Mouse (Mus musculus) lung, postnatal 0 days (tissue): ENCODE measurements around the gene Ptpn21. TPM values are rescaled to one million over a fixed set of nuclear protein-coding genes. Genes with fewer than 3 reads are reported as not detected.

ENCODE experiments used
- ATAC-seq: fragments of 200-750 bp; cut with Nextera tagmentation; 2 replicates; pipeline ENCODE4 v1.8.0; 2017; ENCODE audit warnings: moderate library complexity
- DNase-seq: peaks from one replicate; pipeline ENCODE4 v3.0.0-alpha.2; 2016; ENCODE audit warnings: low spot score
- H3K27ac ChIP-seq: fragments of 300-500 bp; sonication (generic); 2 replicates; pipeline ENCODE4 v1.5.1; 2014; ENCODE audit warnings: antibody characterized with exemption, mild to moderate bottlenecking, low read length, mixed read lengths
- H3K27me3 ChIP-seq: fragments of 300-500 bp; sonication (generic); replicated peaks from 2 replicates; pipeline ENCODE4 v1.6.1; 2014; ENCODE audit warnings: low read length, mixed read lengths; ENCODE audit not compliant: insufficient read depth
- H3K36me3 ChIP-seq: fragments of 300-500 bp; sonication (generic); 2 replicates; pipeline ENCODE4 v1.6.1; 2014; ENCODE audit warnings: low read length, mixed read lengths; ENCODE audit not compliant: insufficient read depth
- H3K4me1 ChIP-seq: fragments of 300-500 bp; sonication (generic); 2 replicates; pipeline ENCODE4 v1.6.1; 2014; ENCODE audit warnings: antibody characterized with exemption, low read depth, low read length, mixed read lengths; ENCODE audit not compliant: insufficient read depth
- H3K4me2 ChIP-seq: fragments of 300-500 bp; sonication (generic); replicated peaks from 2 replicates; pipeline ENCODE4 v1.6.1; 2014; ENCODE audit warnings: low read depth, mild to moderate bottlenecking, low read length, moderate library complexity, mixed read lengths
- H3K4me3 ChIP-seq: fragments of 300-500 bp; sonication (generic); 2 replicates; pipeline ENCODE4 v1.5.1; 2014; ENCODE audit warnings: low read depth, low read length
- H3K9ac ChIP-seq: fragments of 300-500 bp; sonication (generic); replicated peaks from 2 replicates; pipeline ENCODE4 v1.6.1; 2014; ENCODE audit warnings: low read depth, mild to moderate bottlenecking
- H3K9me3 ChIP-seq: fragments of 300-500 bp; sonication (generic); 2 replicates; pipeline ENCODE4 v1.6.1; 2016; ENCODE audit warnings: low read length, mixed read lengths
- CTCF ChIP-seq: IDR thresholded peaks from 2 replicates; pipeline ENCODE4 v1.5.1; 2016; ENCODE audit warnings: antibody characterized with exemption, mild to moderate bottlenecking
- EP300 ChIP-seq: IDR thresholded peaks from 2 replicates; pipeline ENCODE4 v1.6.1; 2016; ENCODE audit warnings: antibody characterized with exemption, mild to moderate bottlenecking, control low read depth
- WGBS: fragments of 180-500 bp; shearing (Covaris S2); extraction: QIAGEN DNeasy Blood & Tissue Kit; methylation state at CpG from one replicate; pipeline ENCODE4 v1.1.7; 2014; 5-methylcytosine and 5-hydroxymethylcytosine counted together
- polyA plus RNA-seq: library from polyadenylated mRNA; unstranded; fragments of >200 nt; fragmentation: Nextera tagmentation; extraction: Ambion mirVana; gene quantifications from 2 replicates; pipeline ENCODE4 v1.2.1, GENCODE M21; 2015

Gene Ptpn21
- polyA plus RNA-seq, 1 experiment from 2014 or later = 10.0 TPM

DNA sequence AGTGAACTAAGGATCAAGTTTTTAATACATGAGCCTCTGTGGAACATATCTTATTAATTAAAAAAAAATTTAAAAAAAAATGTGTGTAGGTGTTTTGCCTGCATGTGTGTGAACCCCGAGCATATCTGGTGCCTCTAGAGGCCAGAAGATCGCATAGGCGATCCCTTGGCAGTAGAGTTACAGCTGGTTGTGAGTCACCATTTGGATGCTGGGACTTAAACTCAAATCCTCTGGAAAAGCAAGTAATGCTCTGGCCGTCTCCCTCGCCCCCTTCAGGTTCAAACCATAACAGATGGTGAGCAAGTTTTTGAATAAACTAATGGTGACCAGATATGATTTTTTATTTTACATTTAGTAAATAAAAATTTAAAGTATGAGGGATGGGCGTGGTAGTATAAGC lies 20.4 kb upstream of the Ptpn21 start:
- Histone ChIP-seq H3K4me2 (no peak overlapping the region), H3K9me3 (no peaks in the 10 kb centered on the region), H3K27me3 (no peaks in the 10 kb centered on the region), H3K4me3 (no peak overlapping the region), H3K9ac (no peak overlapping the region), H3K27ac (no peak overlapping the region), H3K36me3 (peaks cover 18% of the 10 kb centered on the region), H3K4me1 (no peaks in the 10 kb centered on the region)
- TF ChIP-seq EP300 = no peak
- TF ChIP-seq CTCF = peak; percentile 45
- ATAC-seq (no peak), DNase-seq (peak; percentile 20)
- WGBS = 85% methylated on average over 6 of the region's 6 CpGs

DNA sequence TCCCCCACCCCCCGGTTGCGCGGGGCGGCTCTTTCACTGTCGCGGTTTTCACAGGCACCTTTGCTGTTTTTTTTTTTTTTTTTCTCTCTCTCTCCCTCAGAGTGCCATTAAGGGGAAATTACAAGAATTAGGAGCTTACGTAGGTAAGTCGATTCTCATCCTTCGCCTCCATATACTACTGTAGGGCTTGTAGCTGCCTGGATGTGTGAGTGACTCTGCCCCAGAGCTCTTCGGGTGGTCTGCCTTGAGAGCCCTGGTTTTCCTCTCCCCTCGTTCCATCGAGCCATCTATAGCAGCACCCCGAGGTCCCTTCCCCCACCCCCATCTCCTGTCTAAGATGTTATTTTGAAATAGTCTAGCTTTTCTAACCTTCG lies 10.2 kb upstream of the Ptpn21 start:
- peak overlapping the region; percentile 96 for H3K4me3 ChIP-seq
- peak overlapping the region; percentile 72 for H3K4me2 ChIP-seq
- no peak for ATAC-seq
- TF ChIP-seq EP300 (no peak), CTCF (no peak)
- WGBS = 1% methylated on average over 12 of the region's 14 CpGs
- no peaks in the 10 kb centered on the region for H3K36me3 ChIP-seq
- no peaks in the 10 kb centered on the region for H3K4me1 ChIP-seq
- peak overlapping the region; percentile 88 for H3K27ac ChIP-seq
- H3K27me3 ChIP-seq = no peaks in the 10 kb centered on the region
- peak; percentile 23 for DNase-seq
- peak overlapping the region; percentile 76 for H3K9ac ChIP-seq
- no peaks in the 10 kb centered on the region for H3K9me3 ChIP-seq

DNA sequence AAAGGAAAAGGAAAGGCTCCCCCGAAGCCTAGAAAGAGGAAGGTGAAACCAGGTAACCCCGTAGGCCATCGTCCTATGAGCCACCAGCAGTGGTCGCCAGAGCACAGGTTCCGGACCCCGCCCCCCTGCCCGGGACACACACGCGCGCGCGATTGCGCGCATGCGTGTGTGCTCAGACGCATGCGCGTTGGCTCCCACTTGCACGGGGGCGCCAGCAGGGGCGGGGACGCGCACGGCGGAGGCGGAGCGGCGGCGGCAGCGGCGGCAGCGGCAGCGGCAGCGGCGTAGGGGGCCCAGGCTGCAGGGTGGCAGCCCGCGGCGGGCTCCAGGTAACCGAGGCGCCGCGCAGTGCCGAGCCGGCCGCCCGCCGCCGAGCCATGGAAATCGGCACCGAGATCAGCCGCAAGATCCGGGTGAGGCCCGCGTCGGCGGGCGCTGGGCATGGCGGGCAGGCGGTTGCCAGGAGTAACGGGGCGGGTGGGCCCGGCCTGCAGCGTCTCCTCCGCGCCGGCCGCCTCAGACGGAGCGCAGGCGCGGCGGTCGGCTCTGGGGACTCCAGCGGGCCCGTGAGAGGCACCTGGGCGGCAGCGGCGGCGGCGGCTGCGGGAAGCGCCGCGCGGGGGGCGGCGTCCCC lies 9.7 kb upstream of the Ptpn21 start, which contains the start of gene Zc3h14:
Gene Zc3h14 (plus strand): TSS at position 219 of the 634 bp plus-strand sequence.
- whole genome bisulfite sequencing = 4% methylated on average over 42 of the region's 87 CpGs
- Histone ChIP-seq H3K36me3 (no peaks in the 10 kb centered on the region), H3K9ac (peak within 1 kb of the TSS; percentile 76), H3K27me3 (no peaks in the 10 kb centered on the region), H3K4me3 (peak within 1 kb of the TSS; percentile 96), H3K27ac (peak within 1 kb of the TSS; percentile 88), H3K4me1 (no peaks in the 10 kb centered on the region), H3K4me2 (peak within 1 kb of the TSS; percentile 72), H3K9me3 (no peaks in the 10 kb centered on the region)
- ATAC-seq = peak; percentile 94
- TF ChIP-seq EP300 (no peak), CTCF (peak; percentile 77)
- DNase-seq = peak; percentile 94

DNA sequence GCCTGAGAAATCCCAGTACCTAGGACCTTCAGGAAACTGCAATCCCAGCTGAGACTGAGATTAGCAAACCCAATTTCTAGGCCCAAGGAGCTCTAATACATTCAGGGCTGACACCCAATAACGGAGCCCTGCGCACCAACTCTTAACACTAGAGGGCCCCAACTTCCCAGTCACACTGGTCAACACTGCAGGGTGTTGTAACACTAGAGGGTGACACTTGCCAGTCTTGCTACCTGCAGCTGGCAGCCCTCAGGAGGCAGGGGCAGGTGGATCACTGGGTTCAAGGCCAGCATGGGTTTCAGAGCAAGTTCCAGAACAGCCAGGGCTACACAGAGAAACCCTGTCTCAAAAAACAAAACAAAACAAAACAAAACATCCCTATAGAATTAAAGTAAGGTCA lies 8.9 kb upstream of the Ptpn21 start:
- Histone ChIP-seq H3K36me3 (no peaks in the 10 kb centered on the region), H3K27ac (peak overlapping the region; percentile 8; the same call in 1 of the 2 replicates), H3K4me1 (no peaks in the 10 kb centered on the region), H3K9me3 (no peaks in the 10 kb centered on the region), H3K27me3 (no peaks in the 10 kb centered on the region), H3K4me3 (no peak overlapping the region), H3K9ac (no peak overlapping the region), H3K4me2 (no peak overlapping the region)
- WGBS = 8% methylated on average over 2 of the region's 2 CpGs
- peak; percentile 75 for ATAC-seq
- TF ChIP-seq CTCF (peak; percentile 86), EP300 (no peak)
- DNase-seq = peak; percentile 91

DNA sequence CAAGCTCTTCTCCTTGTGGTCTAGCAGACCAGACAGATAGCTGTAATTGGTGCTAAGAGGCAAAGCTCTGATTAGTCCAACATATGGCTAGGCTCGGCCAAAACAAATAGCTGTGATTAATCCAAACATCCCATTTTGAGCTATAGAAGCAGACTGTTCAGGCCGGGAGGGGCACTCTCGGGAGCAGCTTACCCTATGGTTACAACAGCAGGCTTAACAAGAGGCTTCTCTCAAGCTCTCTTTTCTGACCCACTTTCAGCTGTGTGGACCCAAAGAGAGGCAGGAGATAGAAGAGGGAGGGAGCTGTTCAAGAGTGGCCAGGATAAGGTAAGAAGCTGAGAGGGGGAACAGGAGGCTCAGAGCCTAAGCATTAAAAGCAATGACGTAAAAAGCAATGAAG lies 8.4 kb upstream of the Ptpn21 start:
- Histone ChIP-seq H3K9ac (no peak overlapping the region), H3K4me1 (no peaks in the 10 kb centered on the region), H3K4me3 (no peak overlapping the region), H3K27ac (peak overlapping the region; percentile 8; the same call in 1 of the 2 replicates), H3K36me3 (no peaks in the 10 kb centered on the region), H3K9me3 (no peaks in the 10 kb centered on the region), H3K4me2 (no peak overlapping the region), H3K27me3 (no peaks in the 10 kb centered on the region)
- TF ChIP-seq EP300 = no peak
- no peak for TF ChIP-seq CTCF
- ATAC-seq = no peak
- no peak for DNase-seq
- WGBS = 43% methylated on average over 4 of the region's 4 CpGs

DNA sequence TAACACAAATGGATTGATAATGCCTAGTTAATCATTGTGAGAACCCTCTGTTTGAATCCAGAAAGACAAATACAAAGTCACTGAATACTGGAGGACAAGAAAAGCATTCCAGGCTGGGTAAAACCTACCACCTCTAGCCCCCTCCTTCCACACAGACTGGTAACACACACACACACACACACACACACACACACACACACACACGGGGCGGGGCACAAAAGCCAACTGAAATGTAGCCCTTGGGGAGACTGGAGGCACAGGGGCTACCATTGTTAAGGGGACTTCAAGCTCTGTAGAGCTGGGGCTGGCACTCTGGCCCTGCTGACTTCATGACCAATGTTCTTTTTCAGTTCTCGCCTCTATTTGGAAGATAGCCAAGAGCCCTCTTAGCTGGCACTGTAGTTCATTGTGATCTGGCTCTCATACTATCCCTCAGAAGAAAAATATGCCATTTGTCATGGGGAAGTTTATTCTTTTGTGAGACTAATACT lies 3.9 kb upstream of the Ptpn21 start:
- Histone ChIP-seq H3K4me3 (no peak overlapping the region), H3K36me3 (no peaks in the 10 kb centered on the region), H3K9me3 (no peaks in the 10 kb centered on the region), H3K4me1 (peaks cover 3% of the 10 kb centered on the region; the same call in 1 of the 2 replicates), H3K9ac (no peak overlapping the region), H3K27ac (peak overlapping the region; percentile 47), H3K27me3 (no peaks in the 10 kb centered on the region), H3K4me2 (no peak overlapping the region)
- WGBS = 47% methylated on average over 3 of the region's 3 CpGs
- TF ChIP-seq CTCF = no peak
- TF ChIP-seq EP300 = peak; percentile 72
- ATAC-seq (peak; percentile 41), DNase-seq (peak; percentile 76)
